Mouse (Mus musculus) heart, adult 2 months (tissue): ENCODE data around the gene Mansc1. TPM values are rescaled to one million over a fixed set of nuclear protein-coding genes. Genes with fewer than 3 reads are reported as not detected.
"Not testable (repeated sequence)": the region's sequence is repeated elsewhere in the genome, so short reads cannot be mapped to it uniquely, and the experiment has no call there.

Experiments
- DNase-seq, 2 experiments: peaks; one replicate each; pipeline ENCODE4 v3.0.0; 2021
- H3K27ac ChIP-seq: fragments of 200-600 bp; 2 replicates; pipeline ENCODE4 v1.8.1; 2022
- H3K27me3 ChIP-seq: fragments of 200-500 bp; 2 replicates; pipeline ENCODE4 v1.6.1; 2012; ENCODE audit warnings: mild to moderate bottlenecking, low read length, inconsistent platforms, mixed read lengths; ENCODE audit not compliant: control insufficient read depth, insufficient read depth
- H3K36me3 ChIP-seq: fragments of 200-500 bp; 2 replicates; pipeline ENCODE4 v1.6.1; 2012; ENCODE audit warnings: low read length, inconsistent platforms; ENCODE audit not compliant: control insufficient read depth, insufficient read depth
- H3K4me1 ChIP-seq: fragments of 200-500 bp; 2 replicates; pipeline ENCODE4 v1.6.1; 2011; ENCODE audit warnings: low read length; ENCODE audit not compliant: control insufficient read depth, insufficient read depth
- H3K4me3 ChIP-seq: fragments of 200-600 bp; 2 replicates; pipeline ENCODE4 v1.8.1; 2022
- H3K79me2 ChIP-seq: fragments of 200-500 bp; replicated peaks from 2 replicates; pipeline ENCODE4 v1.6.1; 2012; ENCODE audit warnings: mild to moderate bottlenecking, inconsistent platforms, low read length, moderate library complexity, mixed read lengths; ENCODE audit not compliant: control insufficient read depth, insufficient read depth
- H3K9ac ChIP-seq: fragments of 200-500 bp; 2 replicates; pipeline ENCODE4 v1.6.1; 2012; ENCODE audit warnings: low read depth, mild to moderate bottlenecking, control low read depth, inconsistent platforms, low read length, mixed read lengths
- CTCF ChIP-seq: fragments of 200-600 bp; IDR thresholded peaks from 2 replicates; pipeline ENCODE4 v1.8.1; 2022; ENCODE audit warnings: antibody characterized with exemption, mild to moderate bottlenecking, moderate library complexity
- EP300 ChIP-seq: fragments of 200-500 bp; IDR thresholded peaks from 2 replicates; pipeline ENCODE4 v1.6.1; 2011; ENCODE audit warnings: low read depth, low read length, control low read depth; ENCODE audit not compliant: insufficient read depth
- POLR2A ChIP-seq: fragments of 200-500 bp; IDR thresholded peaks from 2 replicates; pipeline ENCODE4 v1.6.1; 2011; ENCODE audit warnings: mild to moderate bottlenecking, low read depth, low read length, control low read depth; ENCODE audit not compliant: insufficient read depth
- WGBS: fragments of 180-500 bp; shearing (Covaris S2); methylation state at CpG from one replicate; pipeline ENCODE4 v1.1.7; 2018; 5-methylcytosine and 5-hydroxymethylcytosine counted together
- intact Hi-C: fragments of 180-260 bp; cut with DNase I; formaldehyde crosslinking; loops from one replicate; pipeline ENCODE4 v1.15.1; 2025
- long read RNA-seq: library from polyadenylated mRNA; stranded (forward); transcript quantifications from one replicate; pipeline ENCODE4 v2.0.0, GENCODE M21; 2021
- polyA plus RNA-seq: library from polyadenylated mRNA; depleted of rRNA; stranded (reverse); fragments of >200 nt; gene quantifications from 2 replicates; pipeline ENCODE4 v1.2.3, GENCODE M21; 2012; rRNA removed
- total RNA-seq, 2 experiments: library from RNA; stranded (reverse); gene quantifications; 2 replicates each; pipeline ENCODE4 v1.2.3; 2021

Gene Mansc1
- total RNA-seq (1 to 10 TPM; 4.3 to 5.5 TPM), polyA plus RNA-seq (4.5 and 5.6 TPM in 2 replicates)
- long read RNA-seq, partial matches to known transcripts = 0 of 3 reads
- long read RNA-seq, other reads (novel, unspliced or antisense) = 0 of 3 reads

GRCm38 (mm10) chr6:134631947-134632687 lies at the start of gene Mansc1:
TSS of gene Mansc1 (minus strand) at chr6:134632488.
- Histone ChIP-seq H3K79me2 (no peaks in the 10 kb centered on the region), H3K4me3 (peak within 1 kb of the TSS; percentile 68), H3K4me1 (peaks cover 4% of the 10 kb centered on the region; the same call in 1 of the 2 replicates), H3K27ac (peak within 1 kb of the TSS; percentile 42), H3K36me3 (no peaks in the 10 kb centered on the region), H3K27me3 (no peaks in the 10 kb centered on the region), H3K9ac (peak within 1 kb of the TSS; percentile 68)
- TF ChIP-seq POLR2A (peak; percentile 53; the same call in 1 of the 2 replicates), CTCF (no peak)
- WGBS = 1% methylated on average over 46 of the region's 46 CpGs
- DNase-seq = peak; percentile 67 to 71
- intact Hi-C loops = no loop called here

GRCm38 (mm10) chr6:134679330-134679729 lies 47.0 kb upstream of the Mansc1 start:
- H3K27me3 ChIP-seq, H3K9ac ChIP-seq: not testable (repeated sequence)
- WGBS = 90% methylated on average over 4 of the region's 4 CpGs

GRCm38 (mm10) chr6:134678037-134678436 lies 45.7 kb upstream of the Mansc1 start:
- H3K4me3 ChIP-seq = no peak overlapping the region
- no peaks in the 10 kb centered on the region for H3K36me3 ChIP-seq
- H3K27me3 ChIP-seq = no peaks in the 10 kb centered on the region
- TF ChIP-seq CTCF = no peak
- TF ChIP-seq EP300 = no peak
- no peak for TF ChIP-seq POLR2A
- DNase-seq = no peak
- no peak overlapping the region for H3K27ac ChIP-seq
- 76% methylated on average over 3 of the region's 3 CpGs for WGBS
- intact Hi-C loops = no loop called here
- no peaks in the 10 kb centered on the region for H3K4me1 ChIP-seq
- no peak overlapping the region for H3K9ac ChIP-seq
- H3K79me2 ChIP-seq = 0 out of 2 replicates have a peak, but pooled peaks cover 2% of the 10 kb centered on the region

More at GRCm38 (mm10) chr6:134679330-134679729, 47.0 kb upstream of the Mansc1 start:
- H3K4me1 ChIP-seq, H3K4me3 ChIP-seq, H3K36me3 ChIP-seq, intact Hi-C loops, H3K27ac ChIP-seq, H3K79me2 ChIP-seq, DNase-seq: not testable (repeated sequence)

DNA sequence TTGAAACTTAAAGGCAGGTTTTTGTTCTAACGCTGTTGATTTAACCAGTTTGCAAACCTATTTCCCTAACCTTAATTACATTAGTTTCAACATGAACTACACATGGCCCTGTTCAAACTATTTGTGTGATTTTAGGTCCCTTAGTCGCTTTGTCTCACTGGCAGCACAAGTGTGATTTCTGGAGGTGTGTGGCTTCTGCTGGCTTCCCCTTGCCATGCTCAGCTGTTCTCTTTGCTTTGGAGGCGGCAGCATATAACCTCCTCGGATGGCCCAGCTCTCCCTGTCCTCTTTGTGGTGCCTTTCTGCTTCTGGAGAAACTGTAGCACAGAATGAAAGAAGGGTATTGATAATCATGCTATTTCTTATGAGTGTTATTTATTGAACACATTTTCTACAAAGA lies 45.2 kb upstream of the Mansc1 start:
- WGBS = 83% methylated on average over 4 of the region's 4 CpGs
- no peak overlapping the region for H3K4me3 ChIP-seq
- no peak overlapping the region for H3K27ac ChIP-seq
- peaks cover 2% of the 10 kb centered on the region; the same call in 1 of the 2 replicates for H3K79me2 ChIP-seq
- H3K36me3 ChIP-seq = no peaks in the 10 kb centered on the region
- H3K9ac ChIP-seq = no peak overlapping the region
- H3K4me1 ChIP-seq = no peaks in the 10 kb centered on the region
- TF ChIP-seq CTCF (no peak), POLR2A (no peak), EP300 (no peak)
- no peak for DNase-seq
- intact Hi-C loops = no loop called here
- H3K27me3 ChIP-seq = no peaks in the 10 kb centered on the region

- H3K27ac ChIP-seq, H3K4me3 ChIP-seq, H3K36me3 ChIP-seq, H3K79me2 ChIP-seq, H3K9ac ChIP-seq, H3K4me1 ChIP-seq, H3K27me3 ChIP-seq: not testable (repeated sequence)
- peak in 1 of 2 experiments; percentile 22 for DNase-seq
- WGBS = 89% methylated on average over 8 of the region's 8 CpGs
- intact Hi-C loops = loop anchor here (5.0 kb wide), 1 partner anchor 49 kb away; no protein-coding TSS in a partner anchor
Measured at GRCm38 (mm10) chr6:134673712-134674111, 41.4 kb upstream of the Mansc1 start.

DNA sequence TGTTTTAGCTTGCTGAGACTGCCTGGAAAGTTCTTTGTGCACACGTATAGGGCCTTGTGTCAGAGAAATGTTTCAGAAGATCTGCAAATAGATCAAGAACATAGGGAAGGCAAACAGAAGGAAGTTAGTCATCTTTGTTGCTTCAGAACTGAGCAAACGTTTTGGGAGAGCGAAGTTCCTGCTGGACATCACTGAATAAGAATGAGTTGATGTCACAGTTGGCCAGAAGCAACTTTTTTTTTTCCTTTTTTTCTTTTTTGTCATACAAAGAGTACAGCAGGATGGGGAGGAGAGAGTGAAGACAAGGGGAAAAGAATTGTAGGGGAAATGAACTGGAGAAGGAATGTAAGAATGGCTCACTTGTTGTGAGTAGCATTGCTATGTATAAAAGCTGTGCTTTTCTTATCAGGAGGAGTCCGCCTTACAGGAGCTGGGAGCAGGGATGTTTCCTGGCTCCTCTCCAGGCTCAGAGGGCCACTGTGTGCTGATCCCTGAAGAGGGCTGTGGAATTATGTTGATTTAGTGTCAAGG lies 38.7 kb upstream of the Mansc1 start:
- peak; percentile 33 to 45 for DNase-seq
- intact Hi-C loops = loop anchor here (5.0 kb wide), 1 partner anchor 51 kb away; no protein-coding TSS in a partner anchor
- Histone ChIP-seq H3K36me3 (no peaks in the 10 kb centered on the region; the same call in 1 of the 2 replicates), H3K4me1 (peaks cover 7% of the 10 kb centered on the region), H3K27ac (peak overlapping the region; percentile 53; the same call in 1 of the 2 replicates), H3K4me3 (no peak overlapping the region), H3K79me2 (no peaks in the 10 kb centered on the region; the same call in none of the 2 replicates), H3K27me3 (no peaks in the 10 kb centered on the region), H3K9ac (no peak overlapping the region)
- WGBS = 20% methylated on average over 4 of the region's 4 CpGs
- no peak for TF ChIP-seq CTCF
- TF ChIP-seq EP300 = no peak
- no peak for TF ChIP-seq POLR2A
